Mouse (Mus musculus) left cerebral cortex, postnatal 14 days (tissue): ENCODE results near the gene Pfkfb2. TPM values are rescaled to one million over a fixed set of nuclear protein-coding genes. Genes with fewer than 3 reads are reported as not detected.
A peak's percentile ranks its signal among the peaks of the same experiment; 100 is the strongest.

ENCODE experiments used
- DNase-seq, 2 experiments: peaks; one replicate each; pipeline ENCODE4 v3.0.0; 2021 to 2022; ENCODE audit warnings: low spot score in 2 of 2, mixed read lengths in 1 of 2
- intact Hi-C: fragments of 180-260 bp; cut with DNase I; formaldehyde crosslinking; loops from one replicate; pipeline ENCODE4 v1.15.1; 2025
- total RNA-seq, 2 experiments: library from RNA; stranded (reverse); gene quantifications; 2 replicates each; pipeline ENCODE4 v1.2.3; 2021

Gene Pfkfb2
- total RNA-seq, 2 experiments from 2014 or later = 40.1 to 41.9 TPM

DNA sequence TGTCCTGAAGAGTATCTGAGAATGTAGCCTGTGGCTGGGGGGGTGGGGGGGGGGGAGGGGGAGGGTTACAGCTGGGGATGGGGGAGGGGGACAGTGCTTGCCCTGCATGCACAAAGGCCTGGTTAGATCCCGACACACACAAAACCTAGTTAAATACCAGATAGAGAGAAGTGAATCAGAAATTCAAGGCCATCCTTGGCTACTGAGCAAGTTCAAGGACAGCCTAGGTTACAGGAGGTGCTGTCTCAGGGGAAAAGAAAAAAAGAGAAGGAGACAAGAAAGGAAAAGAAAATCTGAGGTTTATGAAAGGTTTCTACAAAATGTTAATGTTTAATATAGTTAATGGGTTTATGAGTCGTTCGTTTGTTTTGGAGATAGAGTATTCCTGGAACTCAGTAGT lies 10.6 kb upstream of the Pfkfb2 start:
- intact Hi-C loops = no loop called here
- no peak for DNase-seq

DNA sequence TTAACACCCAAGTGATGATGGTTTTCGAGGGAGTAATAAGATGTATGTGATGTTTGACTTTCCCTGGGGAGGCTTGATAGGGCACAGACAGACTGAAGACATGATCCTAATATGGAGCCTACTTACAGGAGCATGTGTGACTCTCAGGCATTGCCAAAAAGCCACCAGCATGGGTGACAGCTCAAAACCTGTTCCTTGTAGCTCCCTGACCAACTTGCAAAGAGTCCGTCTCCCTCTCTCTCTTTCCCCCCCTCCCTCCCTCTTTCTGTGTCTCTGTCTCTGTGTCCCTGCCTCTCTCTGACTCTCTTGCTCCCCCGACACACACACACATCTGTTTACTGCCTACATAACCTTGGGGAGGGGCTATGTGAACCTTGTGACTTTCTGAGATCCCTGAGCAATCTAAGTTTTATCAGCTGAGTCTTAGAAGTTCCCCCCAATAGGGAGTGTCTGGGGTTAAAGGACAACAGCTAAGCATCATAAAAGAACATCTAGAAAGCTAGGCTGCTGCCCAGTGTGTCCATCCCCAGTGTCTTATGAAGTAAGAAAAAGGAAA lies 9.6 kb upstream of the Pfkfb2 start:
- DNase-seq = no peak
- intact Hi-C loops = no loop called here

DNA sequence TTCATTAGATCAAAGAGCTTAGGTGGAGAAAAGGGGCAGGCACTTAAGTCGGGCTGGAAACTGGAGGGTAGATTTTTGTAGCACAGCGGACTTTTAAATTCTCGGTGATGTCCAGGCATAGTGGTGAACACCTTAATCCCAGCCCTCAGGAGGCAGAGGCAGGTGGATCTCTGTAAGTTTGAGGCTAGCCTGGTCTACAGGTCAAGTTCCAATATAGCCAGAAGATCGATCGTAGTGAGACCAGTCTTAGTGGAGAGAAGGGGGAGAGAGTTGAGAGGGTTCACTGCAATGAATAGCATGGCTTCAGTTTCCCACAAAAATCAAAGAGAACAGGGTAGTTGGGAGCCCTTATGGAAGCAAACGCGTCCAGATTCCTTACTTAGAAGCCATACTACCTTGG lies 8.9 kb upstream of the Pfkfb2 start:
- intact Hi-C loops = no loop called here
- DNase-seq = no peak

DNA sequence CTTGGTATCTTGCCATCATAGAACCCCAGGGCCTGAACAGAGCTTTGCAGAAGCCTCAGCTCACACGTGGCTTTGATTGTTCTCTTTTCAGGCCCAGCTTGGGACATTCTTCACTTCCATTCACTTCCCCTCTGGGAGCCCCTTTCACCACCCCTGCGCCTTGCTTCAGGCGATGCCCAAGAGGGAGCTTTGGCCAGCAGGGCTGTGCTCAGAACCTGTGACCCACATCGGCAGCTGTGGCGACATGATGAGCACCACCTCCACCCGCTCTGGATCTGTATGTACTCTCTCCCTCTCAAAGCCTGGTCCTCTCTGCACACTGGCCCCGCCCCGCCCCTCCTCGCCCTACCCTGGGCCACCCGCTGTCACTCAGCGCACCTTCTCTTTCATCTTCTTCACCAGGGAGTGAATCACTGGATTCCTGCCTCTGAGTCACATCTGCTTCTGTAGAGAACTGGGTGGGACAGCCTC lies 8.4 kb upstream of the Pfkfb2 start:
- intact Hi-C loops = no loop called here
- DNase-seq = no peak

DNA sequence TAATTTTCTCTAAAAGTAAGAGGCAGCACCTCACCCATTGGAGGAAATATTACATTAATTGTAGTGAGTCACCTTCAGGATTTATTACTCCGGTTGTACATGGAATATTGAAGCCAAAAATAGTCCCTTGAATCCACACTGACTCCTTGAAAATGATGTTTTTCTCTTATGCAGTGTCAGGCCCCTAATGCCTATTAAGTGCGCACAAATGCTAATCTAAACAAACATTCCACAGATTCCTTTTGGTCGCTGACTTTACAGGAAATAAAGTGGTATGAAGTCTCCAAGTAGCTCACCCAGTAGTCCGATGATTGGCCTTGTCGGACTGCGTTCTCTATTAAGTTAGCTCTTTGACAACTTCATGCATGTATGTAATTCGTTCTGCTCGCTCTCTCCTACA lies 5.8 kb upstream of the Pfkfb2 start:
- intact Hi-C loops = no loop called here
- no peak for DNase-seq

DNA sequence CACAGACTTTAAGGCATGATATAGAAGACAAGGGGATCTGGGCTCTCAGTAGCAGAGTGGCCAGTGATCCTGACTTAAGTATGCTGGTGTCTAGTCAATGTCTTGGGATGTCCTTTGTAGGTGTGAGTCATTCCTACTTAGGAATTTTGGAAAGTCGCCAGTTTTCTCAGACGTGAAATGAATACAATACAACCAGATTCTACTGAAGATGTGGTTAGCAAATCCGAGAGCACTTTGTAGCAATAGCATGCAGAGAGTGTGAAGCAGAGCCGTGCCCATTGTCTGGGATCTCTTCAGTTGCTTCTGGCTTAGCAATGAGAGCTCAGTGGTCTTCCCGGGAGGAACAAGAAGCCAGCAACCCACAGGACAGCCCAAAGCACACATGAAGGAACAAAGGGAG lies 5.4 kb upstream of the Pfkfb2 start:
- DNase-seq = no peak
- intact Hi-C loops = no loop called here

DNA sequence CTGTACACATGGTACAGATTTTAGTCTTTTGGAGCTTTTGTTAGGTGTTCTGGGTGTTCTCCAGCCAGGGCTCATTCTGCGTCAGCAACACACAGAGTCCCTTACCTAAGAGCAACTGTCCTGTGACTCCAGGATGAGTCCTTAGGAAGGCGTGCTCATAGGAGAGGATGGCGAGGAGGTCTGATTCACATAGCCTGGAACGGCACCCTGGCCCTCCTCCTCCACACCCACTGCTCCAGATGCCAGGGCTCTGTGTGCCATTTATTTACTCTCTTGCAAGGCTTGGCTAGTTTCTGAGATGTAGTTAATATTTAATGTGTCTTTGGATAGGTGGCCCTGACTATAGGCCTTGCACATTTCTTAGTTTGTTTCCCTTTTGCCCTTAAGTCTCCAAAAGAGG lies 4.6 kb upstream of the Pfkfb2 start:
- no peak for DNase-seq
- intact Hi-C loops = no loop called here

DNA sequence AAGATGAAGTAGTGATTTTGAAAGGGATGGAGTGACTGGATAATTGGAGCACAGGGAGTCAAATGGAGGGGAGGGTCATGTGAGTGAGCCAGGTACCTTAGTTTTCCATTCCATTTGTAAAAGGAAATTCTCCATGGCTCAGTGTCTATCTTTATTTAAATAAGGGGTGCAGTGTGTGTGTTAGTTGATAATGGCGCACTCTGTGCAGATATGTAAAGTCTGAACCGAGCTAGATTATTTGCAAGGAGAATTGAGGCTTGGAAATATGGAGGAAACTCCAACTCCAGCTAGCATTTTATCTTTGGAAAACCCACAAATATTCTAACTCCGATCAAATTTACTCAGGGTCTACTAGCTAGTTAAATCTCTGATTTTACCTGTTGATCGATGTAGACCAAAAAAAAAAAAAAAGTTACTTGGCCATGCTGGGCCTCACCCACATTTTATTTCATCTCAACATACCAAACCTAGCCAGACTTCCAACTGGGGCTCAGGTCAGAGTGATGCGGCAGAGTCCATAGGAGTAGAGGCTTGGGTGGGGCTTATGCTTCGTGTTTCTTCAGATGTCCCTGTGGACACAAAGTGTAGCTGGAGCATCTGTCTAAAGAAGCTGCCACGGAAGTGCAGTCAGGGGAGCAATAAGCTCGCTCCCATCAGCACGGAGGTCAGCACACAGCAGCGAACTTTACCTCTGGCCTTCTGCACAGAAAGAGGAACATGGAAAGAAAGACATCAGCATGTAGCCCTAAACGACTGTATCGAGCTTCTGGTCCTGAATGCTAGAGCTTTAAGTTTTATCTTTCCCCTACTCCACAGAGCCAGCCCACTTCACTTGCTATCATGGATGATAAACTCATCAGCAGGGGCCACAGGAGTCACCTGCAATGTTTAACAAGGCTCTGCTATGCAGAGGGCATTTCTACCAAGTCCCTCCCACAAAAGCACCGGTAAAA lies 3.9 kb upstream of the Pfkfb2 start:
- intact Hi-C loops = no loop called here
- no peak for DNase-seq

DNA sequence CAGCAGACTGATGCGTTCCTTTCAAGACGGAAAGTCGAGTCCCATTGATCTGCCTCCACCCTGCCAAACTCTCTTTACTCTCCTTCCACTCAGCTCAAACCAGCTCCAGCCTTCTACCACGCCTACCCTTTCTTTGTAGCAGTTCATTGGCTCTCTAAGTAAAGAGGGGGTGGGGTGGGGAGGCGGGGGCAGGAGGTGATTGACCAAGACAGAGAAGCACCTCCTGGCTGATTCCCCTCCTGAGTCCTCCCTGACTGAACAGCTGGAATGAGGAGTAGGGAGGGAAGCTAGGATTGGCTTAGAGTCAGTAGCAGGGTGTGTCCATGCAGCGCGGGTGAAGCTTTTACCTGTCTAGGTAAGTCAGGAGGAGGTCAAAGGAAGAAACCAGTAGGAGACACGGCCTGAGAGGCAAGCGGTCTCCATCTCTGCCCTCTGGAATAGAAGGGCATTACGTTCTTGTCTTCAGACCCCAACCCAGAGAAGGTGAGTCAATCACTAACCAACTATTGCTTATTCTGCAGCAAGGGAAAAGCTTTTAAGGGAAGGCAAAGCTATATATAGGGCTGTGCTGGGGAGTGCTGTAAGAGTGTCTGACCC lies 2.8 kb upstream of the Pfkfb2 start, which contains the start of gene AA986860:
Gene AA986860 (plus strand): TSS at position 236 of the 597 bp plus-strand sequence.
- DNase-seq = no peak
- intact Hi-C loops = no loop called here

DNA sequence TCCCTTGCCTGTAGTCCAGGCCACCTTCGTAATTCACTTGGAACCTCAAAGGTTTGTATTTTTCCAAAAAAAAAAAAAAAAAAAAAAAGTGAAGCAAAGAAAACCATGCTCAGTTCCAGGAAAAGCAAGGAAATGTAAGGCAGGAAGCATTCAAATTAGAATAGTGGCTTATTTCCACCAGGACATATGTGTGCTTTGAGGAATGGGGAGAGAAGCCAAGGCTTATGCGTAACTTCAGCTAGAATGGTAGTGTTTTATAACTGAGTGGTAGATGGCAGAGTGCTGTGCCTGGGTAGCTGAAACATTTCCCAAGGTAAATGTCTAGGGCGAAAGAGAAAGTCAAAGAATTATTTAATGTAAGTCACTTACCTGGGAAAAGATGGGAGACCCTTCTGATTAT lies 345 bp downstream of the Pfkfb2 start:
- intact Hi-C loops = no loop called here
- DNase-seq = peak in 1 of 2 experiments; percentile 47

DNA sequence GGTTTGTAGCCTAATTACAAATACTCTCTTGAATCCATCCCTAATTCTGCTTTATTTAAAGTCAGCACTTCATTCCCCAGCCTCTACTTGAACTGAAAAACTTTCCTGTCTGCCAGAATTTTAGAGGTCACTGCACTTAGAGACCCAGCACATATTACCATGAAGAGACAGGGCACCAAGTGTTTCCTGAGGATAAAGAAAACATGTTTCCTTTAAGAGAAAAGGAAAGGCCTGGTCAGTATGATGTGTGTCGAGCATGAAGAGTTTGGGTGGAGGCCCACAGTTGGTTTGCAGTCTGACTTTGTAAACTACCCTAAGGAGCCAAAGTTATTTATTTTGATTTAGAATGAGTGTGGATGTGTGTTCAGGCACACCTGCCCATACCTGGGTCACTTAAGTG lies 983 bp downstream of the Pfkfb2 start:
- DNase-seq = no peak
- intact Hi-C loops = no loop called here

DNA sequence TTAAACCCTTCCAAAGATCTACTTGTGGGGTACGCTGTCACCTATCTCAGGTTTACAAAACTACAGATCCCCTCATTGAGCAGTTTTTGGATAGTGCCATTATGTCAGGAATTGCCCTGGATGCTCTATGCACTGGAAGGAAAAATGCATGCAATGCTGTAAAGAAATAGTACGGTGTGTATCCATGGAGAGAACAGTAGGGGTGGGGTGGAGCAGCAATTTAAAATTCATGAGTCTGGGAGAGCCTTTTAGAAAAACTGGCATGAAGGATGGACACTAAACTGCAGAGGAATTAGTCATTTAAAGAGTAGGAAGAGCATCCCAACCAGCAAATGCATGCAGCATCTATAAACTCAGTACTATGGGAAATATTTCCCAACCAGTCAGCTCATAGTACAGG lies 2.7 kb downstream of the Pfkfb2 start:
- intact Hi-C loops = no loop called here
- peak in 1 of 2 experiments; percentile 39 for DNase-seq

DNA sequence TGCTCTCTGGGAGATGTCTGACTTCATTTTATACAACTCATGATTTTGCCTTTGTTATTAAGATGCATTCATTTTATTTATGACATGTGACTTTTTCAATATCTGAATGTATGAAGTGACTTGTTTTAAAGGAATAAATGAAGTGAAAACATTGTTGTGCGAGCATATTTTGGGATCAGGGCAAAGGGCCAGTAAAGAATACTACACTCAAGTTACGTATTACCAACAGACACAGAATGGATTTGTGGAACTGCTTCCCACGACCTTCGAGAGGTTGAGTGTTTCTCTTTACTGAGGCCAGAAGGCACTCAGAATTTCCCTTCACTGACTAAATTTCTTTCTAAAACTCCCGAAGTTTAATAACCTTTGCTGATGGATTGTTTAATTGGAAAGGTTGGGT lies 4.8 kb downstream of the Pfkfb2 start:
- no peak for DNase-seq
- intact Hi-C loops = no loop called here

DNA sequence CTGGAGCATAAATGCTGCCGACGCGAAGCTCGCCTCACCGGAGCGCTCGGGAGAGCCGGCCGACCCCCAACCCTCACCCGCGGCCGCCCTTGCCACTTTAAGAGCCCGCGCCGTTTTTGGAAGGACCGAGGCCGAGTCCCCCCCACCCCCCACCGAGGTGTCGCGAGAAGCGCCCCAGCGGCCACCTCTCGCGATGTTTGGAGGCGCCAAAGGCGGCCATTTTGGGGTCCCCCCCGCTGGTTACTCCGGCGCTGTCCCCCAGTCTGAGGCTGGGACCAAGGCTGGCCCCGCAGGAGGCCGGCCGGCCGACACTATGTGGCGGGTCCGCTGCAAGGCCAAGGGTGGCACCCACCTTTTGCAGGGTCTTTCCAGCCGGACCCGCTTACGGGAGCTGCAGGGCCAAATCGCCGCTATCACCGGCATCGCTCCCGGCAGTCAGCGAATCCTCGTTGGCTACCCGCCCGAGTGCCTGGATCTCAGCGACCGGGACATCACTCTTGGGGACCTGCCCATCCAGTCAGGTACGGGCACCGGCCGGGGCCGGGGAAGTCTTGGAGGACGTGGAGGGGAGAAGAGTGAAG lies 11.7 kb downstream of the Pfkfb2 start, which contains the start of gene Yod1:
Gene Yod1 (plus strand): TSS at position 37 of the 581 bp plus-strand sequence.
- peak; percentile 87 for DNase-seq
- intact Hi-C loops = loop anchor here (2.0 kb wide), 1 partner anchor 67 kb away; no protein-coding TSS in a partner anchor

DNA sequence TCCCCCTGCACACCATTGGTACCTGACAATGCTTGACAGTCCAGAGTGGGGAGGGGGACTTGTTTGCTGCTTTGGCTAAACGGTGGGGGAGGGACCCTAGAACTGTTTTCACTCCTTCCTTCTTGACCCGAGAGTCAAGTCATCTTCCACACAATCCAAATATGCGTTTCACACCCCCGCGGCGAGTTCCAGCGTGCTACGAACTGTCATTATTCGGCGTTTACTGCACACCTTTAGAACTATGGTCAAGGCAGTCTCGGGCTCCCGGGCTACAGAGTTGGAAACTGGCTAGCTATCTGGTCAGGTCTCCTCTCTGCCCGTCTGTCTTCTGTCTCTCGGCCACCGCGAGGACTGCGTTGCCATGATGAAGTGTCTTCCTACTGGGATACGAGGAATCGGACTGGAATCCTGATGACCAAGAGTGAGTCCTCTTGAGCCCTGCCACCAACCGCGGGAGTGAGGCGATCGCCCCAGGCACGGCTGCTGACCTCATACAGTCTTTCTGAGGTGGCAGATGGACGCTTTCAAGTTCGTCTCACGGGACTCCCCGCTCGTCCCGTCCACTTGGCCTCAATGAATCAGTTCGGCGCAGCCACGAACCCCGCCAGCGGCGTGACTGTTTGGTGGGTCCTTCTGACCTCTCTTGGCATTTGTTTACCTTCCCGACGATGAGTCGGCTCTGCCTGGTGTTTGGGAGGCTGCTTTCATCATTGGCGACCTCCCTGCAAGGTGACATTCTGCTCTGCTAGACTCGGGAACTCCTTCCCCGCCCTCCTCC lies 12.4 kb downstream of the Pfkfb2 start:
- DNase-seq = peak; percentile 34 to 50
- intact Hi-C loops = loop anchor here (2.0 kb wide), 1 partner anchor 68 kb away; no protein-coding TSS in a partner anchor

DNA sequence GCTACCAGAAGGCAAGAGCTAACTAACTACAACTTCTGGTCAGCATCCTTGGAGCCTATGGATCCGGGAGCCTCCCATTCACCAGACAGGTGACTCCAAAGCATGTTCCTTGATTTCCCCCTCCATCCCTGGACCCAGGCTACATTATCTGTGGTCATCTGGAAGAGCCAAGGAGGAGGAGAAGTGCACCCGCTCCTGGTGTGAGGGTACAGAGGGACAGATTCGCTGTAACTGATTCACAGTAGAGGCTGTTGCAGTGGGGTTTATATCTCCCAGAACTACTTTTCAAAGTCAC lies 12.9 kb downstream of the Pfkfb2 start:
- intact Hi-C loops = loop anchor here (2.0 kb wide), 1 partner anchor 69 kb away; no protein-coding TSS in a partner anchor
- DNase-seq = no peak

DNA sequence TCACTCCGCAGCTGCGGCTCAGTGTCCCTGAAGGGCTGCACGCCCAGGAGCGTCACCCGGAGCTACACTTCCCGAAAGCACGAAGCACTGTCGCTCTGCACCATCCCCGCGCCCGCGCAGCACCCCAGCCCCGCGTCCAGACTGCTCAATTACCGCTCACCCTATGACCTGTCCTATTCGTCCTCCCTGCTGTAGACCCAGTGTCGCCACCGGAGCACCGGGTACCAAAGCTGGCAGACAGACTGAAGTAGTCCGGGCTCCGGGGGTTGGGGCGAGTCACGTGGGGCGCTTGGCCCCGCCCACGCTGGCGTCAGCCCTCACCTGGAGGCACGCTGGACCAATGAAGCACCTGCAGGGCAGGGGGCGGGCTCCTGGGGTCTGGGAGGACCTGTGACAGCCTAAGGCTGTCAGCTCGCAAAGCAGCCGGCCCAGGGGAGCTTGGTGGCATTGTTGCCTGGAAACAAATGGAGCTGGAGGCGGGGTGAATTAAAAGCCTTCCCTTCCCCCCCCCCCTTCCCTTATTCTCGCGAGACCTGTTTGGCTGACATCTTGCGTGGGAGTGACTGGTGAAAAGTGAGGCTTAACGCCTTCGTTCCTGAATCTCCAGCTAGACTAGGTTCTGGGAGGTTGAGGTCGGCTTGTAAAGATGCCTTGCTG lies 13.4 kb downstream of the Pfkfb2 start, which contains the start of gene Gm29427:
Gene Gm29427 (minus strand): TSS at position 239 of the 657 bp plus-strand sequence.
- intact Hi-C loops = loop anchor here (2.0 kb wide), 1 partner anchor 69 kb away; no protein-coding TSS in a partner anchor
- DNase-seq = peak; percentile 92 to 95

DNA sequence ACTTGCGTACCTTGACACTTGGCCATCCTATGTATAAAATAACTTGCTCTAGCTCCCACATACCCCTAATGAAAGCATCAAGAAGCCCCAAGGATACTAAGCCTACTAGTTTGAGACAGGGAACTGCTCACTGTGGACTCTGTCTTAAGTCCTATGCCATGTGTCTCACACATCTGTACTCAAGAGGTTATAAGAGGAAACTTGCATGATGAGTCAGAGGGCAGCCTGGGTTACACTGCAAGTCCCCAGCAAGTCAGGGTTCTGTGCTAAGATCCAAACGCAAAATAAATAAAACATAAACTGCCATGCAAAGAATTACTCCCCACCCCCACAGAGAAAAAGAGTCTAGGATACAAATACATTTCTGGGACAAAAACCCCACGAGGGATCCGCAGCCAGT lies 15.0 kb downstream of the Pfkfb2 start:
- peak in 1 of 2 experiments; percentile 14 for DNase-seq
- intact Hi-C loops = no loop called here
